ENCODE assay signal across 14 mouse cellular contexts in genomic region chr16:23780440-23781231, GRCm38 (mm10).
DNase-seq lines count a peak whose midpoint lies in the region; TF ChIP-seq lines count a peak whose summit lies in the region.
"Had no signal": no experiment of that assay in that cellular context is flagged by ENCODE, and none has a peak within 500 bp of the region (broad histone marks: within the 10 kb centered on the region; RNA-seq: fewer than 3 reads in every experiment).

No protein-coding gene starts in this region.

- DNase-seq in heart, adult 18-20 months = peak; percentile 5 to 8
- no peak for DNase-seq in heart, adult 9 months (ENCODE audit: low spot score in 2 of 2)
- DNase-seq in left cerebral cortex, postnatal 4 days = peak; percentile 7
- no peak for DNase-seq in left cerebral cortex, adult 2 months (ENCODE audit: extremely low spot score in 1 of 2, low spot score in 2 of 2)
- DNase-seq in urinary bladder, postnatal 14 days (ENCODE audit: low spot score) = peak; percentile 7
- no peak for DNase-seq in urinary bladder, adult 18-20 months (ENCODE audit: low spot score in 2 of 2)
- no peak for DNase-seq in layer of hippocampus, postnatal 14 days (ENCODE audit: low spot score in 2 of 2)
- no peak for DNase-seq in c-Kit-positive CD71-positive TER-119-positive erythroid progenitor cells, embryonic 14.5 days (ENCODE audit: low spot score)
- DNase-seq: adrenal gland, adult 8-10 months; embryo, embryonic 11 days; layer of hippocampus, adult 9-11 months; liver, embryonic 13.5 days; spleen, adult 18-20 months; thymus, adult 2 months had no signal

- H3K27ac ChIP-seq in left cerebral cortex, adult 2 months = no peak overlapping the region
- H3K27ac ChIP-seq: liver, embryonic 13.5 days had no signal

- intact Hi-C loops in left cerebral cortex, postnatal 4 days (cut with DNase I) = no loop called here
- intact Hi-C loops in left cerebral cortex, adult 2 months (cut with DNase I) = no loop called here

- H3K4me3 ChIP-seq in left cerebral cortex, adult 2 months = no peak overlapping the region
- H3K4me3 ChIP-seq: liver, embryonic 13.5 days had no signal

- TF ChIP-seq CTCF in left cerebral cortex, adult 2 months (IDR thresholded peaks at IDR 0.05) = no peak

Comparison
In these comparisons a context has a peak if more than half of its experiments do, and no peak if none do; other contexts are left out.
1. DNase-seq: peak in heart, adult 18-20 months (2 of 2), left cerebral cortex, postnatal 4 days (single experiment) and urinary bladder, postnatal 14 days (single experiment); none in heart, adult 9 months (0 of 2), left cerebral cortex, adult 2 months (0 of 2), urinary bladder, adult 18-20 months (0 of 2), layer of hippocampus, postnatal 14 days (0 of 2) and c-Kit-positive CD71-positive TER-119-positive erythroid progenitor cells, embryonic 14.5 days (single experiment).